7 mouse cellular contexts compared by ENCODE assay signal in the genomic region with DNA sequence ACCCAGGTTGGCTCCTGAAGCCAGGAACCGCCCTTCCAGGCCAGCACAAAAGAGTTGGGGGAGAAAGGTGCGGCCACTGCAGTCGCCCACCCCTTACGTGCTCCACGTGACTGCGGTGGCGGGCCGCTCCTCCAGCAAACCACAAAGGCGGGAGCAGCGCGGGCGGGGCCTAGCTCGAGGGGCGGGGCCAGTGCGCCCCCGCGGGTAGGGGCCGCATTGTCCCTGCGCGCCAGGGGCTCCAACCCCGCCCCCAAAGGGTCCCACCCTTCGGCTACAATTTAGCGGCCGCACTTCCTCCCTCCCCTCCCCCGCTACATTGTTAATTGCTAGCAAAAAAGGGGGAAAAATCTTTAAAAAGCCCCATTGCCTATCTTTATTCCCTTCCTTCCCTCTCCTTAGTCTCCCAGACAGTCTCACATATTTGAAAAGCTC. TPM values are rescaled to one million over a fixed set of nuclear protein-coding genes. Genes with fewer than 3 reads are reported as not detected.
DNase-seq lines count a peak whose midpoint lies in the region; ATAC-seq and TF ChIP-seq lines count a peak whose summit lies in the region.

No protein-coding gene starts in this region.

- peaks cover 29% of the 10 kb centered on the region for H3K36me3 ChIP-seq in intestine, embryonic 15.5 days
- H3K36me3 ChIP-seq in limb, embryonic 10.5 days, result peaks cover 50% of the 10 kb centered on the region
- H3K36me3 ChIP-seq in midbrain, embryonic 11.5 days (ENCODE audit: control insufficient read depth, insufficient read depth, low read length), result peaks cover 31% of the 10 kb centered on the region
- H3K36me3 ChIP-seq in spleen, adult 2 months (ENCODE audit: control insufficient read depth, insufficient read depth, low read length), result peaks cover 22% of the 10 kb centered on the region

- WGBS in intestine, embryonic 15.5 days, result under 1% methylated on average over 25 of the region's 25 CpGs
- 0% methylated on average over 25 of the region's 25 CpGs for WGBS in limb, embryonic 10.5 days
- WGBS in midbrain, embryonic 11.5 days, result 1% methylated on average over 25 of the region's 25 CpGs
- WGBS in spleen, adult 2 months, result 1% methylated on average over 25 of the region's 25 CpGs

- H3K27ac ChIP-seq in cortical plate, adult 2 months (ENCODE audit: insufficient read depth, low read length), result peak overlapping the region; percentile 83
- H3K27ac ChIP-seq in intestine, embryonic 15.5 days, result peak overlapping the region; percentile 96
- peak overlapping the region; percentile 98 for H3K27ac ChIP-seq in limb, embryonic 10.5 days
- H3K27ac ChIP-seq in midbrain, embryonic 11.5 days (ENCODE audit: low read depth, low read length), result peak overlapping the region; percentile 94
- peak overlapping the region; percentile 84 for H3K27ac ChIP-seq in spleen, adult 2 months (ENCODE audit: insufficient read depth, low read length)

- no peaks in the 10 kb centered on the region for H3K27me3 ChIP-seq in intestine, embryonic 15.5 days (replicated peaks)
- H3K27me3 ChIP-seq in limb, embryonic 10.5 days (ENCODE audit: low read depth, poor library complexity, severe bottlenecking), result no peaks in the 10 kb centered on the region
- no peaks in the 10 kb centered on the region for H3K27me3 ChIP-seq in midbrain, embryonic 11.5 days (ENCODE audit: control insufficient read depth, insufficient read depth, low read length)
- no peaks in the 10 kb centered on the region for H3K27me3 ChIP-seq in spleen, adult 2 months (ENCODE audit: control insufficient read depth, insufficient read depth, low read length)

- peak; percentile 45 for ATAC-seq in intestine, embryonic 15.5 days
- ATAC-seq in midbrain, embryonic 11.5 days (ENCODE audit: low FRiP score), result peak; percentile 54

- H3K9me3 ChIP-seq in intestine, embryonic 15.5 days, result no peaks in the 10 kb centered on the region
- no peaks in the 10 kb centered on the region for H3K9me3 ChIP-seq in limb, embryonic 10.5 days (replicated peaks)
- H3K9me3 ChIP-seq in midbrain, embryonic 11.5 days (ENCODE audit: control insufficient read depth, low read length), result no peaks in the 10 kb centered on the region

- peak overlapping the region; percentile 84 for H3K9ac ChIP-seq in intestine, embryonic 15.5 days
- peak overlapping the region; percentile 94 for H3K9ac ChIP-seq in midbrain, embryonic 11.5 days (ENCODE audit: low read length)

- TF ChIP-seq POLR2A in cortical plate, adult 2 months (IDR thresholded peaks at IDR 0.05; ENCODE audit: extremely low read depth, insufficient read depth, low read length), result 0 out of 2 replicates have a peak, but pooled peaks have one; percentile 32
- TF ChIP-seq POLR2A in spleen, adult 2 months (IDR thresholded peaks at IDR 0.05; ENCODE audit: low read depth, low read length), result no peak

- H3K4me1 ChIP-seq in cortical plate, adult 2 months (ENCODE audit: control insufficient read depth, insufficient read depth, low read length), result peaks cover 3% of the 10 kb centered on the region; the same call in 1 of the 2 replicates
- H3K4me1 ChIP-seq in intestine, embryonic 15.5 days (replicated peaks), result peaks cover 23% of the 10 kb centered on the region
- H3K4me1 ChIP-seq in limb, embryonic 10.5 days, result peaks cover 28% of the 10 kb centered on the region
- H3K4me1 ChIP-seq in midbrain, embryonic 11.5 days (ENCODE audit: control insufficient read depth, insufficient read depth, low read length), result peaks cover 25% of the 10 kb centered on the region
- H3K4me1 ChIP-seq in spleen, adult 2 months (ENCODE audit: control insufficient read depth, insufficient read depth, insufficient read length), result no peaks in the 10 kb centered on the region

- intact Hi-C loops in gastrocnemius, postnatal 14 days (cut with DNase I; ENCODE audit: low total_unique reads), result no loop called here

- peak overlapping the region; percentile 70 for H3K4me2 ChIP-seq in intestine, embryonic 15.5 days (replicated peaks)
- H3K4me2 ChIP-seq in midbrain, embryonic 11.5 days, result peak overlapping the region; percentile 92

- TF ChIP-seq CTCF in cortical plate, adult 2 months (IDR thresholded peaks at IDR 0.05; ENCODE audit: extremely low read depth, insufficient read depth, low read length), result no peak
- no peak for TF ChIP-seq CTCF in spleen, adult 2 months (IDR thresholded peaks at IDR 0.05; ENCODE audit: extremely low read depth, insufficient read depth, insufficient read length, insufficient replicate concordance)

- DNase-seq in adrenal gland, adult 2 months, result peak; percentile 90
- DNase-seq in gastrocnemius, postnatal 14 days, result peak; percentile 85
- DNase-seq in limb, embryonic 10.5 days (ENCODE audit: low spot score), result peak; percentile 95
- peak; percentile 99 for DNase-seq in midbrain, embryonic 11.5 days (ENCODE audit: low spot score, missing footprints)
- DNase-seq in spleen, adult 2 months (ENCODE audit: low read depth in 1 of 2, low spot score in 2 of 2), result peak in 1 of 2 experiments; percentile 83

- H3K4me3 ChIP-seq in cortical plate, adult 2 months (ENCODE audit: insufficient read depth, low read length), result peak overlapping the region; percentile 75
- peak overlapping the region; percentile 68 for H3K4me3 ChIP-seq in intestine, embryonic 15.5 days (replicated peaks)
- H3K4me3 ChIP-seq in limb, embryonic 10.5 days, result peak overlapping the region; percentile 85
- peak overlapping the region; percentile 96 for H3K4me3 ChIP-seq in midbrain, embryonic 11.5 days (ENCODE audit: low read depth, low read length)
- H3K4me3 ChIP-seq in spleen, adult 2 months (ENCODE audit: extremely low read depth, insufficient read depth, insufficient read length), result peak overlapping the region; percentile 68

RNA-seq across cellular contexts. Expression of a gene that starts 1.1 kb away (rescaled TPM):
- total RNA-seq in adrenal gland, adult 2 months (2021), result 100 to 1,000 TPM; 152 to 198 TPM
- polyA plus RNA-seq in adrenal gland, adult 2 months (2012; rRNA removed), result 137 and 156 TPM in 2 replicates
- polyA plus RNA-seq in cortical plate, adult 2 months (2012; rRNA removed), result 453 and 474 TPM in 2 replicates
- total RNA-seq in gastrocnemius, postnatal 14 days (2021), result 100 to 1,000 TPM in 1 of 2 experiments, 10 to 100 TPM in 1; 95.6 to 123 TPM
- 729 and 776 TPM in 2 replicates for polyA plus RNA-seq in intestine, embryonic 15.5 days (2015; fragmentation: Nextera tagmentation; extraction: Ambion mirVana)
- polyA plus RNA-seq in limb, embryonic 10.5 days (2016; fragmentation: Nextera tagmentation; extraction: Ambion mirVana), result 1,509 and 1,575 TPM in 2 replicates
- polyA plus RNA-seq in midbrain, embryonic 11.5 days (2014; fragmentation: Nextera tagmentation; extraction: Ambion mirVana), result 1,522 and 1,543 TPM in 2 replicates
- 305 and 404 TPM in 2 replicates for polyA plus RNA-seq in spleen, adult 2 months (2012; rRNA removed)

RNA-seq across cellular contexts. Expression of a gene that starts 4.3 kb away (rescaled TPM):
- total RNA-seq in adrenal gland, adult 2 months (2021), result 10 to 100 TPM; 15.4 to 20.8 TPM
- polyA plus RNA-seq in adrenal gland, adult 2 months (2012; rRNA removed), result 3.6 and 5.9 TPM in 2 replicates
- polyA plus RNA-seq in cortical plate, adult 2 months (2012; rRNA removed), result 7.7 and 8.4 TPM in 2 replicates
- 1 to 10 TPM; 5.4 to 6.9 TPM for total RNA-seq in gastrocnemius, postnatal 14 days (2021)
- polyA plus RNA-seq in intestine, embryonic 15.5 days (2015; fragmentation: Nextera tagmentation; extraction: Ambion mirVana), result 14.9 and 16.1 TPM in 2 replicates
- polyA plus RNA-seq in limb, embryonic 10.5 days (2016; fragmentation: Nextera tagmentation; extraction: Ambion mirVana), result 23.2 and 27.3 TPM in 2 replicates
- 19.4 and 21.5 TPM in 2 replicates for polyA plus RNA-seq in midbrain, embryonic 11.5 days (2014; fragmentation: Nextera tagmentation; extraction: Ambion mirVana)
- polyA plus RNA-seq in spleen, adult 2 months (2012; rRNA removed), result 10.8 and 11.6 TPM in 2 replicates

RNA-seq across cellular contexts. Expression of a gene that starts 14.0 kb away (rescaled TPM):
- total RNA-seq in adrenal gland, adult 2 months (2021), result 10 to 100 TPM; 59.0 to 74.4 TPM
- 61.0 and 66.2 TPM in 2 replicates for polyA plus RNA-seq in adrenal gland, adult 2 months (2012; rRNA removed)
- 212 and 223 TPM in 2 replicates for polyA plus RNA-seq in cortical plate, adult 2 months (2012; rRNA removed)
- total RNA-seq in gastrocnemius, postnatal 14 days (2021), result 10 to 100 TPM; 39.2 to 40.3 TPM
- polyA plus RNA-seq in intestine, embryonic 15.5 days (2015; fragmentation: Nextera tagmentation; extraction: Ambion mirVana), result 49.1 and 49.4 TPM in 2 replicates
- 43.0 and 49.7 TPM in 2 replicates for polyA plus RNA-seq in limb, embryonic 10.5 days (2016; fragmentation: Nextera tagmentation; extraction: Ambion mirVana)
- polyA plus RNA-seq in midbrain, embryonic 11.5 days (2014; fragmentation: Nextera tagmentation; extraction: Ambion mirVana), result 46.9 and 47.4 TPM in 2 replicates
- polyA plus RNA-seq in spleen, adult 2 months (2012; rRNA removed), result 29.9 and 35.8 TPM in 2 replicates

RNA-seq across cellular contexts. Expression of a gene that starts 15.5 kb away (rescaled TPM):
- total RNA-seq in adrenal gland, adult 2 months (2021), result 10 to 100 TPM in 1 of 2 experiments, 1 to 10 TPM in 1; 9.6 to 13.8 TPM
- polyA plus RNA-seq in adrenal gland, adult 2 months (2012; rRNA removed), result 17.1 and 17.6 TPM in 2 replicates
- polyA plus RNA-seq in cortical plate, adult 2 months (2012; rRNA removed), result 13.4 and 18.4 TPM in 2 replicates
- total RNA-seq in gastrocnemius, postnatal 14 days (2021), result 1 to 10 TPM; 4.6 to 5.4 TPM
- 13.9 and 14.4 TPM in 2 replicates for polyA plus RNA-seq in intestine, embryonic 15.5 days (2015; fragmentation: Nextera tagmentation; extraction: Ambion mirVana)
- polyA plus RNA-seq in limb, embryonic 10.5 days (2016; fragmentation: Nextera tagmentation; extraction: Ambion mirVana), result 4.5 and 5.5 TPM in 2 replicates
- polyA plus RNA-seq in midbrain, embryonic 11.5 days (2014; fragmentation: Nextera tagmentation; extraction: Ambion mirVana), result 2.5 and 4.0 TPM in 2 replicates
- polyA plus RNA-seq in spleen, adult 2 months (2012; rRNA removed), result 3.7 and 5.1 TPM in 2 replicates

RNA-seq across cellular contexts. Expression of a gene that starts 24.1 kb away (rescaled TPM):
- total RNA-seq in adrenal gland, adult 2 months (2021), result 1 to 10 TPM; 3.3 to 4.8 TPM
- polyA plus RNA-seq in adrenal gland, adult 2 months (2012; rRNA removed), result 9.3 and 11.7 TPM in 2 replicates
- 7.5 and 9.3 TPM in 2 replicates for polyA plus RNA-seq in cortical plate, adult 2 months (2012; rRNA removed)
- total RNA-seq in gastrocnemius, postnatal 14 days (2021), result 1 to 10 TPM; 4.8 TPM
- polyA plus RNA-seq in intestine, embryonic 15.5 days (2015; fragmentation: Nextera tagmentation; extraction: Ambion mirVana), result 48.5 and 51.7 TPM in 2 replicates
- polyA plus RNA-seq in limb, embryonic 10.5 days (2016; fragmentation: Nextera tagmentation; extraction: Ambion mirVana), result 61.7 and 67.1 TPM in 2 replicates
- polyA plus RNA-seq in midbrain, embryonic 11.5 days (2014; fragmentation: Nextera tagmentation; extraction: Ambion mirVana), result 59.8 and 61.0 TPM in 2 replicates
- 58.5 and 84.2 TPM in 2 replicates for polyA plus RNA-seq in spleen, adult 2 months (2012; rRNA removed)
